Mouse (Mus musculus) kidney, embryonic 14.5 days (tissue): ENCODE data around the gene Inhbc. TPM values are rescaled to one million over a fixed set of nuclear protein-coding genes. Genes with fewer than 3 reads are reported as not detected.

Experiments
- polyA plus RNA-seq: library from polyadenylated mRNA; unstranded; fragments of >200 nt; fragmentation: Nextera tagmentation; extraction: Ambion mirVana; gene quantifications from 2 replicates; pipeline ENCODE4 v1.2.1, GENCODE M21; 2014

Gene Inhbc
- polyA plus RNA-seq, 1 experiment from 2014 or later: 0.22 TPM

Other genes starting within 250 kb of the Inhbc start
- gene Os9, start 249.3 kb downstream of the Inhbc start, polyA plus RNA-seq: 31.4 and 47.5 TPM in 2 replicates
- gene B4galnt1, start 205.2 kb downstream of the Inhbc start, polyA plus RNA-seq: 6.2 and 8.7 TPM in 2 replicates
- gene Slc26a10, start 189.8 kb downstream of the Inhbc start, polyA plus RNA-seq: 2.0 and 2.3 TPM in 2 replicates
- 31.0 and 32.9 TPM in 2 replicates for gene Arhgef25, start 180.3 kb downstream of the Inhbc start, polyA plus RNA-seq
- 107 and 117 TPM in 2 replicates for gene Dtx3, start 174.7 kb downstream of the Inhbc start, polyA plus RNA-seq
- 19.2 and 31.0 TPM in 2 replicates for gene Pip4k2c, start 158.8 kb downstream of the Inhbc start, polyA plus RNA-seq
- 0.37 and 0.57 TPM in 2 replicates for gene Kif5a, start 107.1 kb downstream of the Inhbc start, polyA plus RNA-seq
- gene Dctn2, start 104.1 kb downstream of the Inhbc start, polyA plus RNA-seq: 164 and 173 TPM in 2 replicates
- 16.2 and 22.3 TPM in 2 replicates for gene Mbd6, start 81.4 kb downstream of the Inhbc start, polyA plus RNA-seq
- gene Mars, start 58.6 kb downstream of the Inhbc start, polyA plus RNA-seq: 93.9 and 146 TPM in 2 replicates
- 3.0 and 3.1 TPM in 2 replicates for gene Arhgap9, start 48.5 kb downstream of the Inhbc start, polyA plus RNA-seq
- gene Gli1, start 28.5 kb downstream of the Inhbc start, polyA plus RNA-seq: 8.2 and 9.2 TPM in 2 replicates
- gene Inhbe, start 16.0 kb downstream of the Inhbc start, polyA plus RNA-seq: 0.07 and 0.08 TPM in 2 replicates
- gene R3hdm2, start 9.9 kb upstream of the Inhbc start, polyA plus RNA-seq: 36.6 and 37.9 TPM in 2 replicates
- 0.39 and 0.50 TPM in 2 replicates for gene Stac3, start 131.3 kb upstream of the Inhbc start, polyA plus RNA-seq
- gene Ndufa4l2, start 144.5 kb upstream of the Inhbc start, polyA plus RNA-seq: 27.1 and 32.7 TPM in 2 replicates
- gene Shmt2, start 152.0 kb upstream of the Inhbc start, polyA plus RNA-seq: 68.9 and 99.8 TPM in 2 replicates
- gene Nxph4, start 164.1 kb upstream of the Inhbc start, polyA plus RNA-seq: 0.49 and 1.2 TPM in 2 replicates